Mouse (Mus musculus): ENCODE results near the gene Aspdh.

The Aspdh gene

DNA sequence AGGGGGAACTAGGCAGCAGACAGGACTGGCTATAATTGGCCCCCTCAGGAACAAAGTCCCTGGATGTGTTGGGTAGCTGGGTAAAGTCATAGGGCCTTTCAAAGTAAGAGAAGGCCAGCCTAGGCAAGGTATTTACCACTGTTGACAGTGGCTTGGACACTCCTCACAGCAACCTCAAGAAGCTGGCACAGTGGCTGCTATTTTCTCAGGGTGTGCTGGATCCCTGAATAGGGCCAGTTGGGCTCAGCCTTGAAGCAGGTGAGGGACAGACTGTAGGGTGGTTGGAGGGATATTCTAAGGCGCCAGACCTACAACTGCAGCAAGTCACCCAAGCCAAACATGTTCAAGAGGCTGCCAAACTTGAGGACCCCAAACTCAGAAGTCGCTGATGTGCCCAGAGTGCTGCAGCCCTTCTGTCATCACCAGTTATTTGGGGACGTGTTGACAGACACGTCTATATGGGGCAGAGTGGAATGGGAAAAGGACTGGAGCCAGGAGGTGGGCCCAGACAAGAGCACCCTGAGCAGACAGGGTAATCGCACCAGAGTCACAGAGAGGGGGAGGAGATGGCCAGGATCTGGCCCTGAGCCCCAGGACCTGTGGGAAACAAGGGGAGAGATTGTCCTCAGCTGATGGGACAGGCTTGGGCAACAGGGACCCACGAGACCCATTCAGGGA is 6.8 kb downstream of the Aspdh start:
- no peak for DNase-seq (ENCODE audit: low spot score)

DNA sequence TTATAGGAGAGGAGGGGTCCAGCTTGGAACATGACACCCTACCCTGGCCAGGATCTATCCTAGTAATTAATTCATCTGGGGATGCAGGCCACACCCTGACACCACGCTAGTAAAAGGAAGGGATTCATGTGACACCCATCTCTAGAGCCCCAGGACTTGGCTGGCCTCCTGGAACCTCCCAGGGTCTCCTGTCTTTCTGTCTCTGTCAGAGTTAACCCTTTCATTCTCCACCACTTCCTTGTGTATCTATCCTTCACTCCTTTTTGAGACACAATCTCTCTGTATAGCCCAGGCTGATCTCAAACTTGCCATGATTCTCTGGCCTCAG is 7.3 kb downstream of the Aspdh start:
- no peak for DNase-seq (ENCODE audit: low spot score)

DNA sequence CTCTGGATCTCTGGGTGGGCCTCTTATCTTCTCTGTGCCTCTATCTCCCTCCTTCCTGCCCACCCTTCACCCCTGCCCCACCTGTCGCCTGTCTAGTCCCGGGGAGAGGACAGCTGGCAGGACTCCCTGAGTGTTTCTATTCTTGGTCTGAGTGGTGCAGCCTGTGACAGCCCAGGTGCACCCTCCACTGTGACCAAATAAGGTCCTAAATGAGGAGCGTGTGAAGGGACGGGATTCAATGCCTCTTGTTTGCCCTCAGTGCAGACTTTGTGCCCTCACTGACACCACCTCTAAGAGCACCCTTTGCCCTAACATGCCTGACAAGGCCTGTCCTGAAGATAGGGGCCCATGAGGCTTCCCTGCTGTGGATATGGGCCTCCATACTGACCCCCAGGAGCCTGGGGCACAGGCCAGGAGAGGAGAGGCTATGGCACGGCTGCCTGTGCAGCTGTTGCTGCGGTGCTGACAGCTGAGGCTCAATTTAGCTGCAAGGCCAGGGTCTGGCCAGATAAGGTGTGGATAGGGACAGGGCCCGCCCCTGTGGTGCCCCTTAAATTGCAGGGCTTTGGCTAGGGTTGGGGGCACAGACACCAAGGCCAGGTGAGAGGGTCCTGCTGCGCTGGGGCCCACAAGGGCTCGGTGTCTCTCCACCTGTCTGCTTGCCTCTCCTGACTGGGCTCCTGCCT is 7.9 kb downstream of the Aspdh start:
- no peak for DNase-seq (ENCODE audit: low spot score)

DNA sequence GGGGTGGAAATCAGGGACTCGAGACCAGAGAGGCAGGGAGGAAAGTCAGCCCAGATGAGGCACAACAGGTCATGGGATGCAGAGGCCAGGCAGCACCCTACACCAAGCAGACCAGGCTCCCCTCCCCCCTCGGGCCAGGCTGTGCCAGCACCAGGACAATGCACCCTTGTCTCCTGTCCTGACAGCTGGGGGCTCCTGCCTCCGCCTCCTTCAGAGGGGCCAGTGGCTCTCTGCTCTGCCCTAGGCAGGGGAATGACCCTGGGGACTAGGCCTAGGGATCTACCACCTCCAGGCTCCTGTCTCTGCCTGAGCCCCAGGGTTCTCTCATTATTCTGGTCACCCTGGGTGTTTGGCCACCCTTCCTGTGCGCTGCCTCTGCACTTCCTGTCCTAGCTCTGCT is 9.2 kb downstream of the Aspdh start:
- no peak for DNase-seq (ENCODE audit: low spot score)

DNA sequence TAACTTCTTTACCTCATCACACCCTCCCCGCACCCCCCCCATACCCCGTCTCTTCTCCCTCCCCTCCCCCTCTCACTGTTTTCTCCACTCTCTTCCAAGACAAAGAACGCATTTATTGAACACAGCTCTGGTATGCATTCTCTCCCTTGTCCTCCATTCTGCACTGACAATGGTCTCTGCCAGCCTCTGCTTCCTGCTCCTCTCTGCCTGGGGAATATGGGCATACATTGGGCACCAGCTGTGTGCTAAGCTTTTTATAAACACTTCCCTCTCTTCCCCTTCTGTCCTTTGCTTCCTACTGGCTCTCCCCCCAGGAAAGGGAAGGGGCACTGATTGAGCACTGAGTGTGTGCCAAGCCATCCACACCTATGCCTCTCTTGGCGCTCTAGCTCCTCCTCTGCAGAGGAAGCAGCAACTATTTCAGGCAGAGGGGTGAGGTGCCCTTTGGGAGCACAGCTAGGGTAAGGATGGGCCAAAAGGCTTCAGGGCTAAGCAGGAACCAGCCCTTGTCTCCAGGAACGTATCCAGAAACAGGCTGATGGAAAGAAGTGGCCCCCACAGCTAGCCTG is 9.9 kb downstream of the Aspdh start:
- no peak for DNase-seq (ENCODE audit: low spot score)

DNA sequence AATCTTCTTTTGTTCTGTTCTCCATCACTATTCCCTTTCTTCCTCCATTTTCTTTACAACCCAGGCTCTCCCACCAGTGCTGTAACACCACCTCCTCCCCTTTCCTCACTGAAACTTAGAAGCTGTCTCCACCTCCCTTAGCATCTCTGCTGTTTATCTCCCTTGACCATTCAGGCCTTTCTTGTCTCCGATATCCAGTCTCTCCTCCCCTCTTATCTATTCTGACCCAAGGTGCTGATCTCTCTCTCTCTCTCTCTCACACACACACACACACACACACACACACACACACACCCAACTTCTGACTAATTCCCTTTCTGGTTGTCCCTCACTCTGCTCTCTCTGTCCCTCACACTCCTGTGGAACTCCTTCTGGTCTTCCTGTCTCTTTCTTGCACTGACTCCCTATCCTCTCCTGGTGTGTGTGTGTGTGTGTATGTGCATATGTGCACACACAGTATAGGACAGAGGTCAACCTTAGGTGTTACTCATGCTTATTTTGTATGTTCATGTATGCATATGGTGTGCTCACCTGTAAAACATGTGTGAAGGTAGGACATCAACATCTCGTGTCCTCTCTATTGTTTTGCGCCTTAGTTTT is 17.7 kb downstream of the Aspdh start:
- no peak for DNase-seq (ENCODE audit: low spot score)

DNA sequence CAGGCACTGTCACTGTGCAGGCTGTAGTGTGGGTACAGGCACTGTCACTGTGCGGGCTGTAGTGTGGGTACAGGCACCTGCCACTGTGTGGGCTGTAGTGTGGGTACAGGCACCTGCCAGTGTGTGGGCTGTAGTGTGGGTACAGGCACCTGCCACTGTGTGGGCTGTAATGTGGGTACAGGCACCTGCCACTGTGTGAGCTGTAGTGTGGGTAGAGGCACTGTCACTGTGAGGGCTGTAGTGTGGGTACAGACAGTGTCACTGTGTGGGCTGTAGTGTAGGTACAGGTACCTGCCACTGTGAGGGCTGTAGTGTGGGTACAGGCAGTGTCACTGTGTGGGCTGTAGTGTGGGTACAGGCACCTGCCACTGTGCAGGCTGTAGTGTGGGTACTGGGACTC is 18.9 kb downstream of the Aspdh start:
- DNase-seq (ENCODE audit: low spot score) = no peak

DNA sequence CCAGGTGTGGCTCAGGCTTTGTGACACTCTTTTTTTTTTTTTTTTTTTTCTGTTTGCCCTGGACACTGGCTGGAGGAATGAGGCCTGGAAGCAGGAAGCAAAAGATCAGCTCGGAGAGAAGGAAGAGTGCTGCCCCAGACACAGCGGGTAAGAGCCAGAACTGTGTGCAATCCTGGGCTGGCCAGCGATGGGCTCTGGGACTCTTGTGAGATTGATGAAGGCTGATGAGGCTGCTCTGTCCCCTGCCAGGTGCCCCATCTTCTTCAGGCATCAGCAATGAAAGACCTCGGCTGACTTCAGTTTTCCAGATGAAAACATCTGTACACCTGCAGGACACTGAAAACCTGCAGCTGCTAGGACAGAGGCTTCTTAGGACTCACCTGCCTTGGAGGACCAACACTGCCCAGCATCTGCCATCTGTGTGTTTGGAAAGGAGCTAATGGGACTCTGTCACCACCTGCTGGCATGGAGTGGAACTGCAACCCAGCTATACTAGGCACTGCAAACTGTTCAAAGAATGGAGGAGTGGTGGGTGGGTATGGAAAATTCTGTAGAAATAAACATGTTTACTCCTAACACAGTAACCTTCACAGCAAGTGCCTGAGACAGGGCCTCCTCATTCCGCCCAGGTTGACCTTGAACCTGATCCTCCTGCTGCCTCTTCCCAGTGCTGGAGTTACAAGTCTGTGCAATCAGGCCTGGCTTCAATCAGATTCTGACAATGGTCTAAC is 19.8 kb downstream of the Aspdh start:
- DNase-seq (ENCODE audit: low spot score) = peak; percentile 72

DNA sequence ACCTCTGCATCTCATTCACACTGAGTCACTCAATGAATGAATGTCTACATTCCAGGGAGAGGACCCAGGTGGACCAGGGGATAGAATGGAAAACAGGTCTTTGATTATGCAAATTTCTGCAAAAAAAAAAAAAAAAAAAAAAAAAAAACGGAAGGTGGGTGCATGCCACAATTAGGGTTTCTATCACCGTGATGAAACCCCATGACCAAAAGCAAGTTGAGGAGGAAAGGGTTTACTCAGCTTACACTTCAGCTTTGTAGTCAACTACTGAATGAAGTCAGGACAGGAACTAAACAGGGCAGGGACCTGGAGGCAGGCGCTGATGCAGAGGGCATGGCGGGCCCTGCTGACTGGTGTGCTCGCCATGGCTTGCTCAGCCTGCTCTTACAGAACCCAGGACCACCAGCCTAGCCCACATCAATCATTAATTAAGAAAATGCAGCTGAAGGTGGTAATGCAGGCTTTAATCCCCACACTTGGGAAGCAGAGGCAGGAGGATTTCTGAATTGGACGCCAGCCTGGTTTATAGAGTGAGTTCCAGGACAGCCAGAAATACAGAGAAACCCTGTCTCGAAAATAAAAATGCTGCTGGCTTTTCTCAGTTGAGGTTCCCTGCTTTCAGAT is 20.5 kb downstream of the Aspdh start:
- no peak for DNase-seq (ENCODE audit: low spot score)

DNA sequence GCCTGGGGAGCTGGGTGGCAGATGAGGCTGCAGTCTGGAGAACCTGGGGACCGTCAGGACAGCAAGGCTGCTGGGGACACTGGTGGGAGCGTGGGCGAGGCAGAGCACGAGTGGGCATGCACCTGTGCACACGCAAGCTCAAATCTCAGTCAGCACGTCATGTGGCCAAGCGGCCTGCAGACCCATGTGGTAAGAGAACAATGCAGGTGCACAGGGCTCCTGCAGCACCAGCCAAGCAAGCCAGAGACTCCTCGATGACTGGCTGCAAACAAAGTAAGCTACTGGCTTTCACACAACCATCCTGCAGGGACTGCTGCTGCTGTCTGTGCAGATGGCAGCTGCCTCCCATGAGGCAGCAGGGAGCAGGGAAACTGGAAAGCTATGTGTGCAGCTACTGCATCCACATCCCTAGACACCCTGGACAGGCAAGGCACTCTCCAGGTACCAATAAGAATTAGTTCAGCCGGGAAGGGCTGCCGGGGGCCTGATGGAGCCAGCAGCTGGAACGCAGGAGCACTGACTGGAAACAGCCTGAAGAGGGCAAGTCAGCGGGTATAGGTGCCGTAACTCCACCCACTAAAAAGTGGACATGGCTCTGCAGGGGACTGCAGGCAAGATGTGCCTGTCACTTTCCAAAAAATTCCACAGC is 21.9 kb downstream of the Aspdh start:
- no peak for DNase-seq (ENCODE audit: low spot score)

DNA sequence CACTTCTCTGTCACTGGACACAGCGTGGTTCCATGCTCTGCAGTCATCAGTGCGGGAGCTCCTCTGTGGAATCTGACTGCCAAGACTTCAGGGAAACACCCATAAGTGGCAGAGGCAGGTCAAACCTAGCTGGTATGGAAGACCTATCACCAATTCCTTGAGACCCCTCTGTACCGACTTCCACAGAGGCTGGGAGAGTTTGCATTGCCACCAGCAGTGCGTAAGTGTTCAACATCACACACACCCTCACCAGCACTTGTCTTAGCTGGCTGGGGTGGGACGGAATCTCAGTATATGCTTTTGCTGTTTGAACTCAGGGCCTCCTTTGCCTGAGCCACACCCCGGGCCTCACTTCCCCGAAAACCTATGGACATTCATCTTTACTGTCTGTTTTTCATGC is 22.7 kb downstream of the Aspdh start:
- no peak for DNase-seq (ENCODE audit: low spot score)

DNA sequence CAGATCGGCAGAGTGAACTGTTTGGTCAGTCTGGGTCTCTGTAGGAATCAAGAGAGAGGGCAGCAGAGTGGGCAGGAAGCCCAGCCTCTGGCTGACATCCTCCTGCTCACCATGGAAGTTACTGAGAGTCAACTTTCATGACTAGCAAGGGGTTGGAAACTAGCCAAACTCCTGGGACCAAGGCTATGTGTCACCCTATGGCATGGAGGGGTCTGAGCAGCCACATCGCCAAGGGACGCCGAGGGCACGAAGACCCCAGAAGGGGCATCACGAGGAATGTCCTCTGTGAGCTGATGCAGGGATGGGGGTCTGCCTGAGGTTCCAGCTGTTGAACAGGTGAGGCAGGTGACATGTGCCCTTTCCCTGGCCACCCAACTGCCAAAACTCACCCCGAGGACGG is 23.4 kb downstream of the Aspdh start:
- DNase-seq (ENCODE audit: low spot score) = no peak

DNA sequence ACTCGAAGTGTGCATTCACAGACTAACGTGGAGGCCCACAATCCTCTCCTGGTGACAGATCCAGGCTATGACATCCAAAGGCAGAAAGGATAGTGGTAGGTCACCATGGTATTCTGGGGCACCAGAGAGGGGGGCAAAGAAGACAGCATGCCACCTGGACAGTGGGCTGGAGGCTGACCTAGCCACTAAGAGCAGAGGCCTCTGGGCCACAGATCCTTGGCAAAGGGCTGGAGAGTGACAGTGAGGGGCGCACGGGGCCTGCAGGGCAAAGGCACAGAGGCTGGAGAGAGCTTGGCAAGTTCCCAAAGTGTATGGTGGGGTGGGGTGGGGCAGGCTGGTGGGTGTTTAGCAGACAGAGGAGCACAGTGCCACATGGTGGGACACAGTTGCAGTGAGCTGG is 25.1 kb downstream of the Aspdh start:
- DNase-seq (ENCODE audit: low spot score) = no peak

DNA sequence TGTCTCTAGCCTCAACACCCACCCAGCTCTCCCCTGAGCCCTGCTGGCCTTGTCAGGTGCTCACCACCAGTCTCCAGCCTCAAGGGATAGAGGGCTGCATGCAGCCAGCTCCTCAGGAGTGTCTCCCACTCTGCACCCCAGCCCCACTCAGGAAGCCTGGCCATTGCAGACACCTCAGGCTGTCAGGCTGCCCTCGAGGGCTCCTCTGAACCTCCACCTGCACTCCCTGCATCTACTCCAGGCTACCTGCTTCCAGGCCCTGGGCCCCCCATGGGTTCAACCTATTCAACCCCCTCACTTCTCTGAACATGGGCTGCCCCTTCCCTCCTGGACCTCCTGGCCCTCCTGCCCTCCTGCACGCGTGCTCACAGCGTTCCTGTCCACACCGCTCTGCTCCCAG is 26.2 kb downstream of the Aspdh start:
- DNase-seq (ENCODE audit: low spot score) = no peak

DNA sequence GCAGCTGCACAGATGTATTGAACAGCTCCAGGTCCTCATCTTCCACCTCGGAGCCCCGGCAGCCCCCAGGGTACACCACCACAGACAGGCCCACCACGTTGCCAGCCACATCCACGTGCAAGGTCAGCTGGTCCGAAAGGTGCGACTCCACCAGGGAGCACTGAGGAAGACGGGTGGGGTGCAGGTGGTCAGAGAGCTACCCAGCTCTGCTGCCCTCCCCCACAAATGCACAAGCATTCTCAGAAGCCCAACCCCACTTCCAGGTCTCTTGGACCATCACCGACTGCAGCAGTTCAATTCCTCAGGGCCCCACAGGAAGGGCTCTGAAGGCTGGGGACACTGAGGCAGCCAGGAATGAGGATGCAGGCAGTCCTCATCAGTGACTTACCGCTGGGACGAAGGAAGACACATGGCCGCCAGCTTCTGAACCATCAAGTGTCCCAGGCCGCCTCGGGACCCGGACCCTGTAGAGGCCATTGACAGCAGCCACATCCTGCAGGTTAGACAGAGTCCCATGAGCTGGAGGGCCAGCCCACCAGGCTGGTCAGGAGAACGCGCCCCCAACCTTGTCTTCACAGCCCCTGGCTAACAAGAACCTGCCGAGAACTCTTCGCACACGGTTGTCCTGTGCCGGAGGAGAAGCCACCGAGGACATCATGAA is 27.1 kb downstream of the Aspdh start:
- DNase-seq (ENCODE audit: low spot score) = no peak

DNA sequence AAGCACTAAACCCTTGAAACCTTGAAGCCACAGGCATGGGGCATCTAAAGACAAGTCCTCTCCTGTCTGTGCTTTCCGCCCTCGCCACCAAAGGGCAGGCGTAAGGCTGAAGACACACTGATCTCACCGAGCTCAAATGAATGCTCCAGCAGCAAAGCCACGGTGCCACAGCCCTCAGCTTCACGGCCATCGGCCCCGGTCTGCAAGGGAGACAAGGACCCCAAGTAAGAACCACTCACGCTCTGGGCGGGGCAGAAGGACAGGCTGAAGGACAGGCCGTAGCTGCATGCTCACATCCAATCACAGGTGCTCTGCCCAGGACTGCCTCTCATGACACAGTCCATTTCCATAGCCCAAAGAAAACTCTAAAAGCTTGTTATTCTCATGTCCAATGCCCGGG is 29.5 kb downstream of the Aspdh start:
- no peak for DNase-seq (ENCODE audit: low spot score)

DNA sequence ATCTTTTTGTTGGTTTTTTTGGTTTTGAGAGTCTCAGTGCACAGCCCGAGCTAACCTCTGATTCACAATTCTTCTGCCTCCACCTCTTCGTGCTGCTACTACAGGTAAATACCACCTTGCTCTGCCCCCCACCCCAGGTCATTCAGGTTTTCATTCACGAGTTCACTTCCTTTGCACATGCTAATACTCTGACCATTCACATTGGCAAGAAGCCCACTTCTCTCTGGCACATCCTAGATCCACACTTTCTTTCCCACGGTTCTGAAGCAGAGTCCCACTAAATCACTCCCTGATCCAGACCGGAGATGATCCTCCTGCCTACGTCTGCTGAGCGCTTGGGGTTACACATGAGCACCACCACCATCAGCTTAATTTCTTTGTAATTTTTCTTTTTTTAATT is 29.9 kb downstream of the Aspdh start:
- no peak for DNase-seq (ENCODE audit: low spot score)

DNA sequence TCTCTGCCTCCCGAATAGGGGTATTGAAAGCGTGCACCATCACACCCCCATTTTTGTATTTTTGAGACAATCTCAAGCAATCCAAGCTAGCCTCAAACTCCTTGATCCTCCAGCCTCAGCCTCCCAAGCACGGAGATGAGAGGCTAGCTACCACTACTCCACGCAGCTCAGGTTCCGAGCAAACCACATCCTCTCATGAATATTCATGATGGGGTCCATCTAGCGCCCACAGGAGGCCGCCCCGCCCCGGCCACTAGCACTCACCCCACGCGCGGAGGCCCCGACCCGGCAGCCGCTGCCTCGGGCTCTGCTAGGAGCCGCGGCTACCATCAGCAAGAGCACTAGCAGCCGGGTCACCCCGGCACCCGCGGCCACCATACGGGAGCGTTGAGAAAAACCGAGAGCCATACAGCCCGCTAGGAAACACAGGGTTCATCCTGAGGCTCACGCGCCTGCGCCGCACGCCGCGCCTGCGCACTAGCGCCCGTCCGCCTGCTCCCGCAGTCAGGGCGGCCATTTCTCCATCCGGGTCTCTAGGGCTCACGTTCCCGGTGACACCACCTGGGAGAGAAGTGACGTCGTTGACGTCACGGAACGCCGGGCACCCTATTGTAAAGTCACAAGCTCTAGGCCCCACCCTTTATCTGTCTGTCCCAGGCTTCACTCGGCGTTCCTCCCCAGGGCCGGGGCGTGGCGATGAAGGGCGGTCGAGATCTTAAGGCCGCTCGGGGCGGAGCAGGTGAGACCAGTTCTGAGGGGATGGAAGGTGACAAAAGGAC is 31.0 kb downstream of the Aspdh start, which contains the start of the genes Emc10 and Fam71e1:
Gene Emc10, minus strand, starts transcription at position 538 of the 779 bp plus-strand sequence.
Gene Fam71e1, plus strand, starts transcription at position 590 of the 779 bp plus-strand sequence.
- DNase-seq (ENCODE audit: low spot score) = peak; percentile 98

DNA sequence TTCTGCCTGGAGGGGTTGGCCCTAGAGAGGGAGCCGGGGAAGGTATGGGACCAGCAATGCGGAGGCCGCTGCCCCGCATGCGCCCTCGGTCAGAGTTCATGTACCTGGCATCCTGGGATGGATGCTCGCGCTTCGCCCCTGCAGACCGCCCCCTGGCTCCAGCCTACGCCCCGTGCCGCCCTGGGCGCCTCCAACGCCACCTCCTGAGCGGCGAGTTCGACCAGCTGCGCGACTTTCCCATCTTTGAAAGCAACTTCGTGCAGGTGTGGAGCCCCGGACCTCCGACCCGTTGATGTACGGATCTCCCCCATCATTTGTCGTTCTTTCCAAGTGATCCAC is 31.5 kb downstream of the Aspdh start:
- no peak for DNase-seq (ENCODE audit: low spot score)

DNA sequence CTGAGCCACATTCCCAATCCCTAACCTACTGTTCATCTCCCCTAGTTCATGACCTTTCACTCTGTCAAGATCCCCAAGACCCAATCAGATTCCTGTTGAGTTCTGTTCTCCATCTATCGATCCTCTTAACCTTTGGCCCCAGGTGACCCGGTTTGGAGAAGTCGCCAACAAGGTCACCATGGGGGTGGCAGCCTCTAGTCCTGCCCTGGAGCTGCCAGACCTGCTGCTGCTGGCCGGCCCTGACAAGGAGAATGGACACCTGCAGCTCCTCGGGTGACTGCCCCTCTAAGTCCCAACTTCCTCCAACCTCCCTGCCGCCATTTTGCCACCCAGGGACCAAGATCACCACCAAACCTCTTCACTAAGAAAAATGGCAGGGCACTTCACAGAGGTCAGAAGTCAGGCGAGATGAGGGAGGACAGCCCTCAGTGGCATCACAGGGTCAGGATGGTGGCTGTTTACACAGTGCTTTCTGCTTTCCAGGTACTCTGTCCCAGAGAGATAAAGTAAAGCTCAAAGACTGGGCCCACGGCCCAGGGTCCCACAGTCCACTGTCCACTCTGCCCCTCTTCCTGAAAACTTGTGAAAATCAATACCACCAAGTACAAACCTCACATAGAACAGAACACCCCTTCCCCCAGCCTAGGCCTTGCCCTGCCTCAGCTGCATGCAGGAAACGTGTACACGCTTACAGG is 32.3 kb downstream of the Aspdh start:
- no peak for DNase-seq (ENCODE audit: low spot score)
